Mouse (Mus musculus): ENCODE results near the gene Pbx1. TPM values are rescaled to one million over a fixed set of nuclear protein-coding genes. Genes with fewer than 3 reads are reported as not detected.

The Pbx1 gene
- polyA plus RNA-seq, 1 experiment = 0.08 TPM

DNA sequence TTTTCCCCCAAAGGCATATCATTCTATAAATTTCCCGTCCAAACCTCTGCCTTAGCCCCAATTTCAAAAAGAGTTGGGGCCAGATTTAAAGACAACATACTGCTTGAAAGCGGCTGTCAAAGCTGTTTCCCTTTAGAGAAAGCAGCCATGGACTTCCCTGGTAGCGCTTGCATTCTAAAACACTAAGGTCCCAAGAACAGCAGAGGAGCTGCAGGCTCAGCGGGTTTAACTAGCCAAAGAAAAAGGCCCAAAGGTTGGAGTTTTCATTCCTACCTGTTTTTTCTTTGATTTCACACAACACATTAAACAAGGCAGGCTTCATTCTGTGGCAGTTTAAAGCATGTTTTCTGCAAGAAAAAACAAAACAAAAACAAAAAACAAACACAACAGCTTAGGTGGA is 4.5 kb downstream of the Pbx1 start:
- TF ChIP-seq TAL1 (IDR thresholded peaks at IDR 0.05; ENCODE audit: low read length) (no peak), GATA1 (IDR thresholded peaks at IDR 0.05; ENCODE audit: low read length) (no peak)
- Histone ChIP-seq H3K36me3 (ENCODE audit: control insufficient read depth) (no peaks in the 10 kb centered on the region), H3K9me3 (ENCODE audit: control insufficient read depth, low read length) (no peaks in the 10 kb centered on the region), H3K4me1 (ENCODE audit: control insufficient read depth) (peaks cover 14% of the 10 kb centered on the region), H3K27me3 (ENCODE audit: control insufficient read depth) (peaks cover 25% of the 10 kb centered on the region), H3K4me3 (replicated peaks) (no peak overlapping the region)

DNA sequence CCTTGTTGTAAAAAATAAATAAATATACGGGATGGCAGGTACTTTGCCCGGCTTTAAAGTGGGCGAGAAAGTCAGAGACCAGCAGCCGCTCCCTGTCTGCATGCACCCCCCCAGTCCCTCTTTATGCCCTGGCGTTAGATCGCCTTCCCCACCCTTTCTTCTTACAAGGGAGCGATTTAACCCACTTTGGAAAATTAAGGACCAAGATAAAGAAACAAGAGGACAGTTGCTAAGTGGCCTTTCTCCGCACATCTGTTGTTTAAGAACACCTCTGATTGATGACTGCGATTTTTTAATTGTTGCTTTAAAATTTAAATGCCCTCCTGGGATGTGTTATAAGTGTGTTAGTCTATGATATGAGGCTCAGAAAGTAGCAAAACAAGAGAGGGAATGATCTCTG is 5.2 kb downstream of the Pbx1 start:
- no peak overlapping the region for H3K4me3 ChIP-seq (replicated peaks)
- H3K27me3 ChIP-seq (ENCODE audit: control insufficient read depth) = peaks cover 23% of the 10 kb centered on the region
- TF ChIP-seq GATA1 (IDR thresholded peaks at IDR 0.05; ENCODE audit: low read length) = no peak
- peaks cover 8% of the 10 kb centered on the region for H3K4me1 ChIP-seq (ENCODE audit: control insufficient read depth)
- no peaks in the 10 kb centered on the region for H3K36me3 ChIP-seq (ENCODE audit: control insufficient read depth)
- no peaks in the 10 kb centered on the region for H3K9me3 ChIP-seq (ENCODE audit: control insufficient read depth, low read length)

DNA sequence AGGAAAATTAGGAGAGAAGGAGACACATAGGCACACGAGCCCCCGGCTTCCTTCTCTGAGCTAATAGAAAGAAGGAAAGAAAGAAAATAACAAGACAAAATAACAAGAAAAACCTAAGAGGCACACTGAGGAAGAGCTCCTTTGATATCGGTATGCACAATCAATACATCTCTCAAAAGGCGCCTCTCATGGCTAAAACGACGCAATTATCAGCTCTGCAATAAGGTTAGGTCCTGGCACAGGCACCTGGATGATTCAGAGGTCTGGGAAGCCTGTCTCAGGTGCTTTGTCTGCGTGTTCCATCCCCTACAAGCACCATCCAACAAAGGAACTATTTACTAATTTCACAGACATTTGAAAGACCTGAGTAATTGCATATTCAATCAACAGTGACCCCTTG is 5.8 kb downstream of the Pbx1 start:
- H3K27me3 ChIP-seq (ENCODE audit: control insufficient read depth) = peaks cover 21% of the 10 kb centered on the region
- no peaks in the 10 kb centered on the region for H3K9me3 ChIP-seq (ENCODE audit: control insufficient read depth, low read length)
- peaks cover 5% of the 10 kb centered on the region for H3K4me1 ChIP-seq (ENCODE audit: control insufficient read depth)
- no peak for TF ChIP-seq GATA1 (IDR thresholded peaks at IDR 0.05; ENCODE audit: low read length)
- TF ChIP-seq TAL1 (IDR thresholded peaks at IDR 0.05; ENCODE audit: low read length) = no peak
- no peak overlapping the region for H3K4me3 ChIP-seq (replicated peaks)
- H3K36me3 ChIP-seq (ENCODE audit: control insufficient read depth) = no peaks in the 10 kb centered on the region

DNA sequence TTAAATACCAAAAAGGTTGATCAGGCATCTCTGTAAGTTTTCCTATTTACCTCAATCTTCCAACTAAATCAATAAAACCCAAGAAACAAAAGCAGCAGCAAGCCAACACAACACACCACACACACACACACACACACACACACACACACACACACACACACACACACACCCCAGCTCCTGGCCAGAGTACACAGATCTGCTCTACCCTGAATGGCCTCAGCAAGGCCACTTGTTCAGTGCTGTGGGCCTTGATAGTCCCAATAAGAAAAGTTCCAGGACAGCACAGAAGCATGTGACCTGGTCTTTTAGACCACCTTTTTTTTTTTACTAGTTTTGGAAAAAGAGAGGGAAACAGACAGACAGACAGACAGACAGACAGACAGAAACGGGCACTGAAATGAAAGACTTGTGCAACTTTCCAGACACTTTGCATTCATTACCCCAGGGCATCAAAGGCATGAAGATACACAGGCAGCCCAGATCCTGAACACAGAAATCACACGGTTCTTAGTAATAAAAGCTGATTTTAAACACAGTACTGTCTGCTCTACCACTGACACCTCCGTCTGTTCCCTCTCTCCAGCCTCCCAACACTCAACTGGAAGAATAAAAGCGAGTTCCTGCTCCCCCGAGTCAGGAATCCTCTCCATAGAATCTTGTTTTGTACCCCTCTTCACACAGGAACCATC is 6.9 kb downstream of the Pbx1 start:
- no peaks in the 10 kb centered on the region for H3K9me3 ChIP-seq (ENCODE audit: control insufficient read depth, low read length)
- TF ChIP-seq GATA1 (IDR thresholded peaks at IDR 0.05; ENCODE audit: low read length) = no peak
- TF ChIP-seq TAL1 (IDR thresholded peaks at IDR 0.05; ENCODE audit: low read length) = no peak
- H3K4me3 ChIP-seq (replicated peaks) = no peak overlapping the region
- peaks cover 10% of the 10 kb centered on the region for H3K27me3 ChIP-seq (ENCODE audit: control insufficient read depth)
- H3K4me1 ChIP-seq (ENCODE audit: control insufficient read depth) = no peaks in the 10 kb centered on the region
- no peaks in the 10 kb centered on the region for H3K36me3 ChIP-seq (ENCODE audit: control insufficient read depth)

DNA sequence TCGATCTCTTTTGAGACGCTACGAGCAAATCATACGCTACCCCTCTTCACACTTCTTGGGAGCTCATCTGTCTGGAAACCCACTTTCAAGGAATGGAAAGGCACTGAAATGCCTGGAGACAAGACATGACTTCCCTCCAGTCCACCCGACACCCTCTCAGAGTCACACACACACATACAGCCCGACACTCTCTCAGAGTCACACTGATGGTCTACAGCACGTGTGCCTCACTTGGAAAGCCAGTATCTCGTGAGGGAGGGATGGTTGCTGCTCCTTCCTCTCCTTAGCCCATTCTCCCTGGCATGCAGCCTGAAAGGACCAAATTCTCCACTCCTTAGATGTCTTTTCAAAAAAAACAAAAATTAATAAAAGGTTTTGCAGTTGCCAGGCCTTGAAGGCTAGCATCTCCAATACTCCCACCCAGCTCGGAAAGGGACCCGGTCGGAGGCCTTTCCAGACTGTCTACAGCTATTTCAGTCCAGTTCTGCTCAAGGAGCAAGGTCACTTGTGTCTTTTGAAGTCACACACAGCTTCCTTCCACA is 8.6 kb downstream of the Pbx1 start:
- Histone ChIP-seq H3K4me1 (ENCODE audit: control insufficient read depth) (no peaks in the 10 kb centered on the region), H3K36me3 (ENCODE audit: control insufficient read depth) (no peaks in the 10 kb centered on the region), H3K4me3 (replicated peaks) (no peak overlapping the region), H3K27me3 (ENCODE audit: control insufficient read depth) (no peaks in the 10 kb centered on the region), H3K9me3 (ENCODE audit: control insufficient read depth, low read length) (no peaks in the 10 kb centered on the region)
- TF ChIP-seq GATA1 (IDR thresholded peaks at IDR 0.05; ENCODE audit: low read length) (no peak), TAL1 (IDR thresholded peaks at IDR 0.05; ENCODE audit: low read length) (no peak)

DNA sequence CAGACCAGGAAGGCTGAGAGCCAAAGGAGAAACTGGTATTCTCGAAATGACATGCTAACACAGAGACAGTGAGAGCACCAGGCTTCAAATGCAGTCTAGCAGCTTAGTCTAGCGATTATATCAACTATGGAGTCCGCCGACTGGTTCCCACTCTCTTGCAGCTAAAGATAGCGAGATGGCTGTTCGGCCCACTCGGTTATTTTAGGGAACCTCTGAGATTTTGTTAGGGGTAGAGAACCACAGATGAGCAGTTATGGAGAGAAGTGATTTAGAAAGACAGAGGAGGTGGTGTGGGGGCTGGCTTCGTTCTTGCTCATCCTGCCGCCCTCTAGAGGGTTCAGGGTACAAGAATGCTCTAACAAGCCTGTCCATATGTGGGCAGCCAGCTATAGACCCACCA is 13.2 kb downstream of the Pbx1 start:
- Histone ChIP-seq H3K36me3 (ENCODE audit: control insufficient read depth) (no peaks in the 10 kb centered on the region), H3K4me1 (ENCODE audit: control insufficient read depth) (no peaks in the 10 kb centered on the region), H3K4me3 (replicated peaks) (no peak overlapping the region), H3K9me3 (ENCODE audit: control insufficient read depth, low read length) (no peaks in the 10 kb centered on the region), H3K27me3 (ENCODE audit: control insufficient read depth) (no peaks in the 10 kb centered on the region)
- TF ChIP-seq TAL1 (IDR thresholded peaks at IDR 0.05; ENCODE audit: low read length) = no peak
- no peak for TF ChIP-seq GATA1 (IDR thresholded peaks at IDR 0.05; ENCODE audit: low read length)

DNA sequence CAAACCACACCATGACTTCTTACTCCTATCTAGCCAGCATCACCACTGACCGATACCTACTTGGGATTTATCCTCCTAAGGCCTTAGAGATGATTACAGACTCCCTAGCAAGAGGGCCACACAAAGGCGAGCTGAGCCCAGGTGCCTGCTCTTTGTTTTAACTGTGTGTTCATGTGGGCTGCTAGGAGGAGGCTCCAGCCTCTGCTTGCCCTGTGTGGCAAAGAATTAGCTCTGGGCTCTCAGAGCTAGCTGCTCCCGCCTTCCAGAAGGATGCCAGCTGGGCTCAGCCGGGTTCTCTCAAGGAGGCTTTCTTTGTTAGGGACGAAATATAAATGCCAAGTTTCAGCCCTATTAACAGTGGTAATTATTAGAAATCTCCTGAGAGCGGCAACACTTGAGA is 14.4 kb downstream of the Pbx1 start:
- Histone ChIP-seq H3K4me1 (ENCODE audit: control insufficient read depth) (no peaks in the 10 kb centered on the region), H3K9me3 (ENCODE audit: control insufficient read depth, low read length) (no peaks in the 10 kb centered on the region), H3K4me3 (replicated peaks) (no peak overlapping the region), H3K36me3 (ENCODE audit: control insufficient read depth) (no peaks in the 10 kb centered on the region), H3K27me3 (ENCODE audit: control insufficient read depth) (no peaks in the 10 kb centered on the region)
- TF ChIP-seq GATA1 (IDR thresholded peaks at IDR 0.05; ENCODE audit: low read length) = no peak
- TF ChIP-seq TAL1 (IDR thresholded peaks at IDR 0.05; ENCODE audit: low read length) = no peak

DNA sequence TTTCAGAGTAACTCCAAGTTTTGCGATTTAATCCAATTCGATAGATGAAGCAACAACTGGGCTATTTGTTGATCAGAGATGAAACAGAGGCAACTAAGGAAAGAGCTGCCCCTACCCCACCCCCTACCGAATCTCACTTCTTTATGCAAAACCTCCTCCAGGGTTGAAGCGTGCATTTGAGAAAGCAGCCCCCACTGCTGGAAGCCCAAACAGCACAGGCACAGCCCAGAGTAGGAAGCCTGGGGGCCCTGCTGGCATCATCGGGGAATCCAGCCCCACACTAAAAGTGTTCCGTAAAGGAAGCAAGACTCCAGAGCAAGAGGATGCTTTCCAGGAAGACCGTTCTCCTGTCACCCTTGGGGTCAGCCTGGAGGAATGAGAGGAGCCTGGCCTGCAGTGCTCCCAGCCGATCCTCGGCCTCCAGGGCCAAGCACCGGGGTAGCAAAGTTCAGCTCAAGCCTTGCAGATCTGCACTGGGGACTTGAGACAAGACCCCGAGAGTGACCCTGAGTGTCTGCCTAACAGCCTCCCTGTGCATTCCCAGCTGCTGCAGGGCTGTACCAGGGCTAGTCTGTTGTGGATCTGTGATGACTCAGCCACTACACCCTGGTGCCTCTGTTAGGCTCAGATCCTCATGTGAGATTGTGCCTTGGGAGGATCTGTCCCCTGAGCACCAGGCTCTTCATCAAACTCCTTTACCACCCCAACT is 15.2 kb downstream of the Pbx1 start:
- Histone ChIP-seq H3K9me3 (ENCODE audit: control insufficient read depth, low read length) (no peaks in the 10 kb centered on the region), H3K36me3 (ENCODE audit: control insufficient read depth) (no peaks in the 10 kb centered on the region), H3K27me3 (ENCODE audit: control insufficient read depth) (no peaks in the 10 kb centered on the region), H3K4me3 (replicated peaks) (no peak overlapping the region), H3K4me1 (ENCODE audit: control insufficient read depth) (no peaks in the 10 kb centered on the region)
- TF ChIP-seq GATA1 (IDR thresholded peaks at IDR 0.05; ENCODE audit: low read length) (no peak), TAL1 (IDR thresholded peaks at IDR 0.05; ENCODE audit: low read length) (no peak)

DNA sequence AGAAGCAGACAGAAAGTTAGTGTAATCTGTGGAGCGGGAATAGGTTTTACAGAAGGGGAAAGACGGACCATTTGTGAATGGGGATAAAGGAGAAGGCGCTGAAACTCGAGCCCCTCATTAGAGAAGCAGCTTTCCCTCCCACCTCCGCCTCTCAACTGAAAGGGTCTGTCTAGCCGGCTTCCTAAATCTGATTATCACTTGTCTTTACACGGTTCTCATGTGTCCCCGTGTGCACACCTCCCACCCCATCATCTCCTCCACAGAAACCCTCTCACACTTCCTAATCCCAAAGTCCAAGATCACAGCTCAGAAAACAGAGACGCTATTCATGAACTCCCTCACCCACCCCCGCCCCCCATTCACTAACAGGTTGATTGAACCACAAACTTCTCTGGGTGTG is 21.5 kb downstream of the Pbx1 start:
- TF ChIP-seq GATA1 (IDR thresholded peaks at IDR 0.05; ENCODE audit: low read length) = no peak
- no peak for TF ChIP-seq TAL1 (IDR thresholded peaks at IDR 0.05; ENCODE audit: low read length)
- no peaks in the 10 kb centered on the region for H3K36me3 ChIP-seq (ENCODE audit: control insufficient read depth)
- H3K4me3 ChIP-seq (replicated peaks) = no peak overlapping the region
- no peaks in the 10 kb centered on the region for H3K4me1 ChIP-seq (ENCODE audit: control insufficient read depth)
- H3K27me3 ChIP-seq (ENCODE audit: control insufficient read depth) = no peaks in the 10 kb centered on the region
- no peaks in the 10 kb centered on the region for H3K9me3 ChIP-seq (ENCODE audit: control insufficient read depth, low read length)
